Mouse (Mus musculus) adrenal gland, postnatal 25 days (tissue): ENCODE results near the gene Hoxc12. TPM values are rescaled to one million over a fixed set of nuclear protein-coding genes. Genes with fewer than 3 reads are reported as not detected.

Source experiments
- DNase-seq: peaks from one replicate; pipeline ENCODE4 v3.0.0; 2021; ENCODE audit warnings: mixed read lengths
- total RNA-seq: library from RNA; stranded (reverse); gene quantifications from 2 replicates; pipeline ENCODE4 v1.2.3, GENCODE M21; 2021

The Hoxc12 gene
- total RNA-seq, 1 experiment from 2014 or later, result not detected

DNA sequence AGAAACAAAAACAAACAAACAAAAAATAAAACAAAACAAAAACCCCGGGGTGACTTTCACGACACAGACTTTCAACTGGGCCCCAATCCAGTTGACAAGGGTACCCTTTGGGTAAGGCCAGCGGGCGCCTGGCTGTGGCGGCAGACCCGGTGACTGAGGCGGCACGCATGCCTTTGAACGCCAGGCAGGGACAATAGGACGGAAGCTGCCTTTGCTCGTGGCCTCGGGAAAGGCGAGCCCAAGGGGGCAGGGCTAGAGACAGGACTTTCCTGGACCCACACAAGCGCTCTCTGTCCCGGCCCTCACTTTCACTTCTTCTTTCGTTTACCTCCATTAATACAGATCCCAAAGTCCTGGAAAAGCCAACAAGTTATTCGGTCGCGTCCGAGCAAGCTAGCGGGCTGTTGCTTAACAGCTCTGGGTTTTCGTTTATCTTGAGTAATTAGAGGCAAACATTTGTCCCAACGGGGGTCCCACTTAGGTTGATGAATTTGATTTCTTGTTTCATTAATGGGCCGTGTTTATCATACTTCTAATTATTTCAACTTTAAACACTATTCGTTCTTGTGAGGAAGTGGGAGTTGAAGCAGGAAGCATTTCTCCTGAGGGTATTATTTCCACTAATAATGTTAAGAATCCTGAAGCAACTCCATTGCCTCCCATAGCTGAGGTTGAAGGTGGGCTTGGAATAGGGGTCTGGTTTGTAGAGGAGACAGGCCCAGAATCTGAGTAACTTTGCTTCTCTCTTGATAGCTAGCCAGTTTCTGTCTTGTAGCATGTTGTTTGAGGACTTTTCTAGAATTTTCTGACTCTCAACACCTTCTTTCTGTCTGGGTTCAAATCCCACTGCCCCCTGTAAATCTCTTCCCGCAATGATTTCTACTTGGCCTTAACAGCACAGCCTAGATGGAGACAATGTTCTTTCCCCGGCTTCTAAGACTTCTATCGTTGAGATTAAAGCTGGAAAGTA lies 27.4 kb downstream of the Hoxc12 start:
- DNase-seq, result no peak

GRCm38 (mm10) chr15:102965003-102965891 lies 28.7 kb downstream of the Hoxc12 start:
- DNase-seq, result no peak

- peak; percentile 89 for DNase-seq
Observed at GRCm38 (mm10) chr15:102965892-102966775, 29.6 kb downstream of the Hoxc12 start.

GRCm38 (mm10) chr15:102966776-102967311 lies 30.3 kb downstream of the Hoxc12 start, which contains the start of gene Hoxc10:
Hoxc10 (plus strand) TSS chr15:102966796.
- no peak for DNase-seq

GRCm38 (mm10) chr15:102967312-102967510 lies 30.7 kb downstream of the Hoxc12 start, which contains the start of gene Hoxc5:
Hoxc5 (plus strand) TSS chr15:102967443.
- no peak for DNase-seq

DNA sequence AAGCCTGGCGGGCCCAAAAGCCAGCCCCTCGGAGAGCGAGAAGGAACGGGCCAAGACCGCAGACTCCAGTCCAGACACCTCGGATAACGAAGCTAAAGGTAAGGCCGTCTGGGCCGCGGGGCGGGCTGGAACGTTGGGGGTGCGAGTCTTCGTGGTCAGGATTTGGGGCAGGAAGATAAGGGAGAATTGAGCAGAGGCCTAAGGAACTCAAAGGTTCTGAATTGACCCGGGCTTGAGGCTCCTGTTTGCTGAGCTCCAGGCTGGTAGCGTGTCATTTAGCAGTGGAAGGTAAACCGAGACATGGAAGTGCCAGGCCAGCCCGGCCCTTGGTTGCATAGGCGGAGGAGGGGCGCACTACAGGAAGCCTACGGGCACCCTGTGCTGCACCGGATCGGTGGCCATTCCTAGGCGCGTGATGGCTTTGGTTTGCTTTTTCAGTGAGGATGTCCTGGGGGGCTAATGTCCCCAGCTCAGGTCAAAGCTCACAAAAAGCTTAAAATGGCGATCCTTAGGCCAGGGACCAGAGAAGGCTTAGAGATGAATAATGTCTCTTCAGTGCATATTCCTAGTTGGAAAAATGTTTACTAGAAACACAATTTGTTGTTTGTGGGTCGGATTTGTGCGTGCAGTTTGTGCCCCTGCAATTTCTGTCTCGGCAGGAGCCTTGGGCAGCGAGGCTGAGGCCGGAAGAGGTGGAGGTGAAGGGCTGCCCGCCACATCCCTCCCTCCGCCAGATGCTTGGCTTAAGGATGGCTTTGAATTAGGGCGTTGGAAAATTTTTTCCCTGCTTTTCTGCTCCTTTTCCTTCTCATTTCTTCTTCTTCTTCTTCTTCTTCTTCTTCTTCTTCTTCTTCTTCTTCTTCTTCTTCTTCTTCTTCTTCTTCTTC lies 31.2 kb downstream of the Hoxc12 start:
- no peak for DNase-seq

DNA sequence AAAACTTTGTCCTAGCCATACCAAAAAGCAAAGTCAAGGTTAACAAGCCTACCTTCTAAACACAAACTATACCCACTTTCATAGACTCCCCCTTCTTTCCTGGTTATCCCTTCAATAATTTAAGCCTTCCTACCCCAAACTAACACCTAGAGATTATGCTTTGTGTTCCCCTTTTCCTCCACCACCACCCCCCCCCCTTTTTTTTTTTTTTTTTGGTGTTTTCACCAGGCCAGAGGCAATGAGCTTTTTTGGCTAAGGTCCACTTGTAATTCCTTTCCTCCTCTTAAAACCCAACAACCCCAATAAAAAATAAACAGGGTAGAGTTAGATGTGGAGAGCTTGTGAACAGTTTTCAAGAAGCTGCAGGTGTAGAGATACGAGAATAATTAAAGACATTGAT lies 32.7 kb downstream of the Hoxc12 start:
- no peak for DNase-seq

DNA sequence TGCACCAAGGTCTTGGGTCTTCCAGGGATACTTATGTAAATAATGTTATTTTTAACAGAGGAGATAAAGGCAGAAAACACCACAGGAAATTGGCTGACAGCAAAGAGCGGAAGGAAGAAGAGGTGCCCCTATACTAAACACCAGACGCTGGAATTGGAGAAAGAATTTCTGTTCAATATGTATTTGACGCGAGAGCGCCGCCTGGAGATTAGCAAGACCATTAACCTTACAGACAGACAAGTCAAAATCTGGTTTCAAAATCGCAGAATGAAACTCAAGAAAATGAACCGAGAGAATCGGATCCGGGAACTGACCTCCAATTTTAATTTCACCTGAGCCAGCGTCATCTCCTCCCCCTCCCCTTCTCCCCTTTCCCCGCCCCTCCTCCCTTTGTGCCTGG lies 34.2 kb downstream of the Hoxc12 start:
- DNase-seq, result no peak

DNA sequence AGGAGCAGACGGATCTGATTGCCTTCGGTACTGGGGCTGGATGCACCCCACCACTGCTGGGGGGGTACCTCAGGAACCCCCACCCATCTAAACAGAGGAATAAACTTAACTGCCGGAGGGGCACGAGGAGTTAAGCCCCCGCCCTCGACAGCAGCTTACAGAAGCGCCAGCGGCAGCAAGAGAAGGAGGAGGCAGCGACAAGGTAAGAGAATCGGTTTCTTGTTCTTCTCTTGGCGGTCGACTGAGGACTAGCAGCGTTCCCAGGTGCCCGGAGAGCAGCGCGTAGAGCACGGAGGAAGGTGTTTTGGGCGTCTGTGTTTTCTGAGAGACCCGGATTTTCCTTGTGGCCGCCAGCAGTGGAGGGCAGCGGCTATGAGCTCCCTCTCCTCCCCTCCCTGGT lies 35.7 kb downstream of the Hoxc12 start:
- DNase-seq, result no peak

DNA sequence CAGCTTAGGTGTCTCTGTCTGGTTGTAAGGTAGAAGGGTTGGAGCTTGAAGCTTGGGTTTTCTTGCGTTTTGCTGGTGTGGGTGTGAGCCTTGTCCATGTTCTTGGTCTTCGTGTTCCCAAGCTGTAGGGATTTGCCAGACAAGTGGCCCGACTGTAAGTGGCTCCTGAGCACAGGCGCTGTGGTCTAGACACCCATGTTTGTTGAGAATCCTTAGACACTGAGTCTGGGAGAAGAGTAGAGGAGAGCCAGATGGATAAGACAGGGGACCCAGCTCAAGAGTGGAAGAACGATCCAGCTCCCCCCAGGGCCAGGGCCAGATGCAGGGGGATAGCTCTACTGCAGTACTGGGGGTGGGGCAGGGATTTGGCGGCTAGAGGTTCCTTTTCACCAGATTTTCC lies 36.2 kb downstream of the Hoxc12 start:
- no peak for DNase-seq

- DNase-seq, result no peak
Observed at GRCm38 (mm10) chr15:102975034-102975433, 38.5 kb downstream of the Hoxc12 start.

- DNase-seq, result no peak
Observed at GRCm38 (mm10) chr15:102975688-102976111, 39.1 kb downstream of the Hoxc12 start.

GRCm38 (mm10) chr15:102976171-102976570 lies 39.6 kb downstream of the Hoxc12 start, which contains the start of gene Hoxc9:
Hoxc9 (plus strand) TSS chr15:102976439.
- DNase-seq, result no peak

- no peak for DNase-seq
Observed at GRCm38 (mm10) chr15:102976631-102977422, 40.3 kb downstream of the Hoxc12 start.

- no peak for DNase-seq
Observed at GRCm38 (mm10) chr15:102977423-102977974, 40.9 kb downstream of the Hoxc12 start.

GRCm38 (mm10) chr15:102978615-102979515 lies 42.3 kb downstream of the Hoxc12 start:
- DNase-seq, result no peak

GRCm38 (mm10) chr15:102979936-102980335 lies 43.4 kb downstream of the Hoxc12 start:
- DNase-seq, result no peak

- no peak for DNase-seq
Observed at GRCm38 (mm10) chr15:102980352-102980751, 43.8 kb downstream of the Hoxc12 start.
